Mouse (Mus musculus) MEL (cell line): ENCODE data around the gene Gm49373.

ENCODE experiments used
- CTCF ChIP-seq, 3 experiments: IDR thresholded peaks in 2 of 3; conservative IDR thresholded peaks in 1 of 3; 2 replicates each; pipeline ENCODE4 v1.5.1; 2011 to 2012; ENCODE audit warnings: low read length in 3 of 3, low read depth in 2 of 3, mild to moderate bottlenecking in 2 of 3, improper control_type of control experiment in 1 of 3, inconsistent platforms in 1 of 3, mixed read lengths in 1 of 3, moderate library complexity in 1 of 3; ENCODE audit not compliant: control insufficient read depth in 1 of 3, insufficient read depth in 1 of 3, poor library complexity in 1 of 3, severe bottlenecking in 1 of 3
- UBTF ChIP-seq: IDR thresholded peaks from 2 replicates; pipeline ENCODE4 v1.6.1; 2012; ENCODE audit warnings: low read depth, mild to moderate bottlenecking, inconsistent platforms, low read length, improper control_type of control experiment, moderate library complexity, borderline replicate concordance; ENCODE audit not compliant: insufficient read depth

GRCm38 (mm10) chr9:21104814-21105213 lies 31.9 kb upstream of the Gm49373 start:
- TF ChIP-seq UBTF (no peak), CTCF (IDR thresholded peaks at IDR 0.05 in 2 of 3, conservative IDR thresholded peaks at IDR 0.05 in 1 of 3; ENCODE audit: control insufficient read depth in 1 of 3, insufficient read depth in 1 of 3, low read depth in 2 of 3, low read length in 3 of 3, poor library complexity in 1 of 3, severe bottlenecking in 1 of 3) (no peak)
